In the genomic region with DNA sequence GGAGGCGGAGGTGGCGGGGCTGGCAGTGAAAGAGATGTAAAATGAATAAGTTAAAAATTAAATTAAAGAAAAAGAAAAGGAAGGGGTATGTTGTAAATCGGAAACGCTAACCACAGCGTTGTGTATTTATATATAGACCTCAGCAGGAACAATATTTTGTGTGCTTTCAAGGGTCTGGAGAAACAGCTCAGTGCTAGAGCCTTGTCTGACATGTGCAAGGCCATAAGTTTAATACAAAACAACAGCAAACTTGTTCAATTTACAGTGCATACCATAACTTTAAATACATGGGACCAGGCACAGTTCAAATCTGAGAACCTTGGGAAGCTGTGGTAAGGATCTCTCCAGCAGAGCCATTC, we compare ENCODE assay signal across 8 mouse cellular contexts. TPM values are rescaled to one million over a fixed set of nuclear protein-coding genes. Genes with fewer than 3 reads are reported as not detected.
DNase-seq lines count a peak whose midpoint lies in the region; ATAC-seq and TF ChIP-seq lines count a peak whose summit lies in the region.

No protein-coding gene starts in this region.

- no peak for DNase-seq in kidney, adult 11 months
- DNase-seq in Patski (ENCODE audit: low read depth, low spot score) = no peak
- DNase-seq in midbrain, embryonic 14.5 days = no peak
- DNase-seq in spleen, adult 12 weeks (ENCODE audit: low spot score) = no peak
- no peak for DNase-seq in left cerebral cortex, postnatal 4 days
- no peak for DNase-seq in gastrocnemius, postnatal 4 days (ENCODE audit: low spot score in 2 of 2)

- in situ Hi-C loops in Patski (cut with MboI; ENCODE audit: low pct_unique_long_range_greater_than_20kb) = loop anchor here (5.0 kb wide), 2 partner anchors 37 to 48 kb away; a partner anchor contains a TSS

- H3K9me3 ChIP-seq in kidney, embryonic 14.5 days (ENCODE audit: control insufficient read depth, low read length) = no peaks in the 10 kb centered on the region
- H3K9me3 ChIP-seq in hindbrain, embryonic 12.5 days (replicated peaks) = no peaks in the 10 kb centered on the region
- no peaks in the 10 kb centered on the region for H3K9me3 ChIP-seq in midbrain, embryonic 14.5 days (ENCODE audit: control insufficient read depth, low read length)

- no peaks in the 10 kb centered on the region for H3K27me3 ChIP-seq in kidney, embryonic 14.5 days (ENCODE audit: control insufficient read depth, insufficient read depth, low read length)
- no peaks in the 10 kb centered on the region for H3K27me3 ChIP-seq in Patski
- no peaks in the 10 kb centered on the region for H3K27me3 ChIP-seq in hindbrain, embryonic 12.5 days
- H3K27me3 ChIP-seq in midbrain, embryonic 14.5 days (ENCODE audit: control insufficient read depth, insufficient read depth, low read length) = no peaks in the 10 kb centered on the region

- POLR2A ChIA-PET in Patski (lab: Charles Lee) = interaction anchor here (0.6 to 2.0 kb wide), 2 partner anchors 43 to 50 kb away, joined by 4 to 8 read pairs; no protein-coding TSS in a partner anchor

- peak overlapping the region; percentile 97 for H3K4me3 ChIP-seq in kidney, embryonic 14.5 days (ENCODE audit: low read length)
- H3K4me3 ChIP-seq in hindbrain, embryonic 12.5 days = peak overlapping the region; percentile 86
- H3K4me3 ChIP-seq in midbrain, embryonic 14.5 days (replicated peaks; ENCODE audit: low read depth, low read length) = peak overlapping the region; percentile 71

- peak; percentile 3 for TF ChIP-seq CTCF in Patski (IDR thresholded peaks at IDR 0.05)

- intact Hi-C loops in left cerebral cortex, postnatal 4 days (cut with DNase I) = loop anchor here (5.0 kb wide), 1 partner anchor 48 kb away; a partner anchor contains a TSS

- WGBS in kidney, embryonic 14.5 days = 1% methylated on average over 5 of the region's 5 CpGs
- WGBS in hindbrain, embryonic 12.5 days = 5% methylated on average over 5 of the region's 5 CpGs
- WGBS in midbrain, embryonic 14.5 days = 0% methylated on average over 5 of the region's 5 CpGs

- CTCF ChIA-PET in Patski (lab: Charles Lee) = interaction anchor here (0.8 to 1.5 kb wide), 7 partner anchors 12 to 123 kb away, joined by 3 to 6 read pairs (median 3); no protein-coding TSS in a partner anchor

- H3K27ac ChIP-seq in kidney, embryonic 14.5 days (ENCODE audit: low read depth, low read length) = no peak overlapping the region; the same call in 1 of the 2 replicates
- 0 out of 2 replicates have a peak overlapping the region, but pooled peaks have one; percentile 36 for H3K27ac ChIP-seq in hindbrain, embryonic 12.5 days
- H3K27ac ChIP-seq in midbrain, embryonic 14.5 days (replicated peaks; ENCODE audit: low read depth, low read length) = peak overlapping the region; percentile 32; the same call in 1 of the 2 replicates

- peak overlapping the region; percentile 91; the same call in 1 of the 2 replicates for H3K9ac ChIP-seq in kidney, embryonic 14.5 days (ENCODE audit: low read depth, low read length)
- H3K9ac ChIP-seq in hindbrain, embryonic 12.5 days = no peak overlapping the region
- peak overlapping the region; percentile 52; the same call in 1 of the 2 replicates for H3K9ac ChIP-seq in midbrain, embryonic 14.5 days (replicated peaks; ENCODE audit: low read length)

- H3K4me2 ChIP-seq in kidney, embryonic 14.5 days (replicated peaks; ENCODE audit: low read depth, low read length) = peak overlapping the region; percentile 86
- H3K4me2 ChIP-seq in hindbrain, embryonic 12.5 days (replicated peaks) = peak overlapping the region; percentile 78
- peak overlapping the region; percentile 83 for H3K4me2 ChIP-seq in midbrain, embryonic 14.5 days (ENCODE audit: low read length)

- peaks cover 13% of the 10 kb centered on the region for H3K4me1 ChIP-seq in kidney, embryonic 14.5 days (ENCODE audit: control insufficient read depth, insufficient read depth, low read length)
- peaks cover 18% of the 10 kb centered on the region for H3K4me1 ChIP-seq in hindbrain, embryonic 12.5 days
- peaks cover 10% of the 10 kb centered on the region for H3K4me1 ChIP-seq in midbrain, embryonic 14.5 days (ENCODE audit: control insufficient read depth, insufficient read depth, low read length)

- ATAC-seq in kidney, embryonic 14.5 days (ENCODE audit: low FRiP score, low TSS enrichment) = no peak
- no peak for ATAC-seq in Patski
- ATAC-seq in hindbrain, embryonic 12.5 days (ENCODE audit: low FRiP score) = peak; percentile 38
- no peak; the same call in 1 of the 2 replicates for ATAC-seq in midbrain, embryonic 14.5 days (ENCODE audit: low FRiP score, low TSS enrichment)

- peaks cover 24% of the 10 kb centered on the region for H3K36me3 ChIP-seq in kidney, embryonic 14.5 days (ENCODE audit: control insufficient read depth, insufficient read depth, low read length)
- peaks cover 22% of the 10 kb centered on the region for H3K36me3 ChIP-seq in hindbrain, embryonic 12.5 days
- peaks cover 19% of the 10 kb centered on the region for H3K36me3 ChIP-seq in midbrain, embryonic 14.5 days (ENCODE audit: control insufficient read depth, insufficient read depth, low read length)

RNA-seq across cellular contexts. Expression of a gene that starts 0.5 kb away (rescaled TPM):
- polyA plus RNA-seq in kidney, embryonic 14.5 days (2014; fragmentation: Nextera tagmentation; extraction: Ambion mirVana) = 19.3 and 24.5 TPM in 2 replicates
- polyA plus RNA-seq in Patski (2021) = 6.3 TPM
- polyA plus RNA-seq in hindbrain, embryonic 12.5 days (2016; fragmentation: Nextera tagmentation; extraction: Ambion mirVana) = 18.9 and 24.5 TPM in 2 replicates
- polyA plus RNA-seq in midbrain, embryonic 14.5 days (2014; fragmentation: Nextera tagmentation; extraction: Ambion mirVana) = 8.9 and 10.8 TPM in 2 replicates
- 10 to 100 TPM; 10.0 to 12.2 TPM for total RNA-seq in left cerebral cortex, postnatal 4 days (2021)
- total RNA-seq in gastrocnemius, postnatal 4 days (2021) = 1 to 10 TPM; 6.9 to 7.0 TPM

RNA-seq across cellular contexts. Expression of a gene that starts 41.9 kb away (rescaled TPM):
- polyA plus RNA-seq in kidney, embryonic 14.5 days (2014; fragmentation: Nextera tagmentation; extraction: Ambion mirVana) = 22.3 and 31.8 TPM in 2 replicates
- 60.4 TPM for polyA plus RNA-seq in Patski (2021)
- polyA plus RNA-seq in hindbrain, embryonic 12.5 days (2016; fragmentation: Nextera tagmentation; extraction: Ambion mirVana) = 18.4 and 19.7 TPM in 2 replicates
- 7.4 and 11.1 TPM in 2 replicates for polyA plus RNA-seq in midbrain, embryonic 14.5 days (2014; fragmentation: Nextera tagmentation; extraction: Ambion mirVana)
- 10 to 100 TPM in 1 of 2 experiments, 1 to 10 TPM in 1; 9.3 to 11.5 TPM for total RNA-seq in left cerebral cortex, postnatal 4 days (2021)
- 10 to 100 TPM; 25.3 to 25.9 TPM for total RNA-seq in gastrocnemius, postnatal 4 days (2021)

RNA-seq across cellular contexts. Expression of a gene that starts 46.1 kb away (rescaled TPM):
- 12.4 and 15.4 TPM in 2 replicates for polyA plus RNA-seq in kidney, embryonic 14.5 days (2014; fragmentation: Nextera tagmentation; extraction: Ambion mirVana)
- polyA plus RNA-seq in Patski (2021) = 22.4 TPM
- 11.1 and 12.1 TPM in 2 replicates for polyA plus RNA-seq in hindbrain, embryonic 12.5 days (2016; fragmentation: Nextera tagmentation; extraction: Ambion mirVana)
- 4.7 and 5.5 TPM in 2 replicates for polyA plus RNA-seq in midbrain, embryonic 14.5 days (2014; fragmentation: Nextera tagmentation; extraction: Ambion mirVana)
- 1 to 10 TPM; 6.8 to 7.0 TPM for total RNA-seq in left cerebral cortex, postnatal 4 days (2021)
- total RNA-seq in gastrocnemius, postnatal 4 days (2021) = 1 to 10 TPM; 2.0 to 2.8 TPM
